Mouse (Mus musculus) cortical plate, adult 2 months (tissue): ENCODE data around the gene Ncs1.

Experiments used
- CTCF ChIP-seq: fragments of 200-500 bp; IDR thresholded peaks from 2 replicates; pipeline ENCODE4 v1.5.1; 2011; ENCODE audit warnings: mild to moderate bottlenecking, control low read depth, low read length; ENCODE audit not compliant: insufficient read depth; ENCODE audit errors: extremely low read depth
- POLR2A ChIP-seq: fragments of 200-500 bp; IDR thresholded peaks from 2 replicates; pipeline ENCODE4 v1.6.1; 2011; ENCODE audit warnings: mild to moderate bottlenecking, low read length, control low read depth; ENCODE audit not compliant: insufficient read depth; ENCODE audit errors: extremely low read depth

DNA sequence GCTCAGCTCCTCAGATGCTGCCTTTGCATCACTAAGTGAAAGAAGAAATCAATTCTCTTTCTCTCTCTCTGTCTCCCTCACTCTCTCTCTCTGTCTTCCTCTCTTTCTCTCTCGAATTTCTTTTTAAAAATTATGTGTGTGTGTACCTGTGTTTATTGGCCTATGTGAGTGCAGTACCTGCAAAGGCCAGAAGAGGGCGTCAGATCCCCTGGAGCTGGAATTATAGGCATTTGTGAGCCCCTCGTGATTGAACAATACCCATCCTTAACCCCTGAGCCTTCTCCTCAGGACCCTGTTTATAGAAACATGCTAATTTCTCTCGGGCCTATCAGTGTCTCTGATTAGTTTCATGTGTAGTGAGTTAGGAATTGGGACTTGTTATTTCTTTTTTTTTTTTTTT lies 62.6 kb downstream of the Ncs1 start:
- TF ChIP-seq CTCF, result no peak
- no peak for TF ChIP-seq POLR2A
